Mouse (Mus musculus) bone marrow, adult 2 months (tissue): ENCODE results near the gene Dnah17. TPM values are rescaled to one million over a fixed set of nuclear protein-coding genes. Genes with fewer than 3 reads are reported as not detected.

ENCODE experiments used
- H3K27ac ChIP-seq: fragments of 200-500 bp; 2 replicates; pipeline ENCODE4 v1.5.1; 2012; ENCODE audit warnings: low read depth, mild to moderate bottlenecking, control low read depth, inconsistent platforms, low read length; ENCODE audit not compliant: control insufficient read depth, poor library complexity, insufficient read depth
- H3K4me1 ChIP-seq: fragments of 200-500 bp; 2 replicates; pipeline ENCODE4 v1.6.1; 2011; ENCODE audit warnings: low read length; ENCODE audit not compliant: control insufficient read depth, insufficient read depth
- H3K4me3 ChIP-seq: fragments of 200-500 bp; replicated peaks from 2 replicates; pipeline ENCODE3; 2011; ENCODE audit warnings: mild to moderate bottlenecking, low read depth, low read length, control low read depth; ENCODE audit not compliant: control insufficient read depth
- CTCF ChIP-seq: fragments of 200-500 bp; IDR thresholded peaks from 2 replicates; pipeline ENCODE4 v1.5.1; 2011; ENCODE audit warnings: low read length, control low read depth; ENCODE audit not compliant: control insufficient read depth, insufficient read depth
- POLR2A ChIP-seq: fragments of 200-500 bp; IDR thresholded peaks from 2 replicates; pipeline ENCODE4 v1.6.1; 2011; ENCODE audit warnings: low read depth, mild to moderate bottlenecking, control low read depth, low read length, borderline replicate concordance; ENCODE audit not compliant: control insufficient read depth
- WGBS: fragments of 180-500 bp; shearing (Covaris S2); methylation state at CpG from one replicate; pipeline ENCODE4 v1.1.7; 2018; 5-methylcytosine and 5-hydroxymethylcytosine counted together
- polyA plus RNA-seq: library from polyadenylated mRNA; stranded (reverse); fragments of >200 nt; gene quantifications from 2 replicates; pipeline ENCODE4 v1.2.4, GENCODE M21; 2011; ENCODE audit warnings: low replicate concordance; ENCODE audit not compliant: missing spikeins, insufficient read depth, insufficient read length

Dnah17 gene
- polyA plus RNA-seq, 1 experiment, result 1.6 TPM

DNA sequence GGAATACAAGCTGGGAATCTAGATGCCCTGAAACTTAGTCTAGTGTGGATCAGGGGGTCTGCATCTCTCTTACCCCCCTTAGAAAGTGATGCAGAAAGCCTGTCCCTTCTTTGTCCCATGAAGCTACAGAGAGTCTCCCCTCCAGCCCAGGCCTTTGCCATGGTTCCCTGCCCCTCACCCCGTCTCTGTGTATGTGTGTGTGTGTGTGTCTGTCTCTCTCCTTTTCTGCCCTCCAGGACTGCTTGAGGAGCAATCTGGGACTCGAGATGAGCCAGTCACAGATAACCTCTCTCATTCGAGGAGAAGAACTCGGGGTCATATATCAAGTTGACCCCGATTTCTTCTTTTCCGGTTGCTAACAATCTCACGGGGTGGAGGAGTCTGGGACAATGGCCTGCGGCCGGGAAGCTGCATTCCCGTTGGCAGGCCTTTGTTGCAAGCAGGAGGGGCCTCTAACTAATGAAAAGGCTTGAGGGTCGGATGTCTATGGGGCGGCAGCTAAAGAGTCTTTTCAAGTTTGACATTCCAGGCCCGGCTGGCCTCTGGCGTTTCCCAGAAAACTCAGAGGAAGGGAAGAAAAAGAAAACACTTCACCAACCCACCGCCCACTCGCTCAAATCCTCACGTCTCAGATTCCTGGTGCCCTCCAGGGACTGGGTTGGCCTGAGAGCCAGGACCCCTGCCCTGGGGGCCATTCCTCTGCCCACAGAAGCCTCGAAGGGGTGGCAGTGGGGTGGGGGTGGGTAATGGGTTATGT lies 155.0 kb downstream of the Dnah17 start:
- WGBS, result 69% methylated on average over 18 of the region's 18 CpGs
- TF ChIP-seq POLR2A (no peak), CTCF (no peak)
- peak overlapping the region; percentile 1; the same call in 1 of the 2 replicates for H3K27ac ChIP-seq
- H3K4me1 ChIP-seq, result peaks cover 19% of the 10 kb centered on the region
- H3K4me3 ChIP-seq, result no peak overlapping the region

DNA sequence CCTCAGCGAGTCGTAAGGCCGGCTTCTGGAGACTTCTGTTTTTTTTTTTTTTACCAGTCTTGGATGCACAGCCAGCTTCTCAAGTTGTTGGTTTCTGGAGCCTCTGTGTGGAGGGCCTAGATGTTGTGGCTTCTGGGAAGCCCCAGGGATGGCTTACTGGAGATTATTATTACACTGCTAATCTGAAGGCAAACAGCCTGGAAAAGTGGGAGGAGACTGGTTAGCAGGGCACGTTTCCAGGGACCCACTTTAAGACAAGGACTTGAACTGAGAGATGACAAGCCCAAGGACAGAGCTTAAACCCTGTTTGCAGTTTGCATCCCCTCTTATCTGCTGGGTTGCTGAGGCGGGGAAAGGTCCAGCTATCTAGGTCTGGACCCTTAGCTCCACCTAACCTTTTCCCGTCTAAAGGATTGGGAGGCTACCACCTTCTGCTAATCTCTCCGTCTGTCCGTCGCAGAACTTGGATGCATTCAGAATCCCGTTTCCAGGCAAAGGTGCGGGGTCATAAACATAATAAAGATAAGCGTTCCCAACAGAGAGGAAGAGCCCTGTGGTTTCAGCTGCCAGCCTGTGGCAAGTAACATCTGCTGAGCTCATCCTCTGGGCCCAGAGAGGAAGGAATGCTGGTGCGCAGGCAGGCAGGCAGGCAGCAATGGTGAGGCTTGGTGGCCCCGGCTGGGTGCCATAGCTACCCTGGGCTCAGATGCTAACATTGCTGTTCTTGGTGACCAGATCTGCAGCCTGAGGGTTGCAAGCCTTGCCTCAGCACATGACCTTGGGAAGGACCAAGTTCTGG lies 155.9 kb downstream of the Dnah17 start:
- no peak overlapping the region for H3K4me3 ChIP-seq
- H3K4me1 ChIP-seq, result peaks cover 20% of the 10 kb centered on the region
- no peak for TF ChIP-seq POLR2A
- TF ChIP-seq CTCF, result no peak
- WGBS, result 9% methylated on average over 14 of the region's 14 CpGs
- peak overlapping the region; percentile 16 for H3K27ac ChIP-seq

DNA sequence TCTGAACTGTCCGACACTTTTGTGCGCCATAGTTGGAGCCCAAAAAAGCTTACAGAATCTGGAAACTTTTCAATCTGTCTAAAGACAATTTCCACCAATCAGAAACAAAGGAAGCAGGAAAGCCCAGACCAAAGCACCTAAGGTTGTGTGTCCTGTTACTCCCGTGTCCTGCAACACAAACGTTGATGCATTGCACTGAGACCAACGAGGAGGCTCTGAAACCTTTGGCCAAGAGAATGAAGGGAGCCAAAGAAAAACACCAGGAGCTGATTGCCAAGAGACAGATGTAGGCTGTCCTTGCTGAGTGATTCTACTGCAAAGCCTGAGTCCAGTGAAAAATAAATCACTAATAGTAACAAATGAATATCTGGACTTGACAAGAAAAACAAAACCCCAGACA lies 156.9 kb downstream of the Dnah17 start:
- TF ChIP-seq POLR2A, result no peak
- no peak for TF ChIP-seq CTCF
- H3K4me1 ChIP-seq, result peaks cover 20% of the 10 kb centered on the region
- H3K27ac ChIP-seq, result peak overlapping the region; percentile 0; the same call in 1 of the 2 replicates
- H3K4me3 ChIP-seq, result no peak overlapping the region
- 34% methylated on average over 5 of the region's 5 CpGs for WGBS

DNA sequence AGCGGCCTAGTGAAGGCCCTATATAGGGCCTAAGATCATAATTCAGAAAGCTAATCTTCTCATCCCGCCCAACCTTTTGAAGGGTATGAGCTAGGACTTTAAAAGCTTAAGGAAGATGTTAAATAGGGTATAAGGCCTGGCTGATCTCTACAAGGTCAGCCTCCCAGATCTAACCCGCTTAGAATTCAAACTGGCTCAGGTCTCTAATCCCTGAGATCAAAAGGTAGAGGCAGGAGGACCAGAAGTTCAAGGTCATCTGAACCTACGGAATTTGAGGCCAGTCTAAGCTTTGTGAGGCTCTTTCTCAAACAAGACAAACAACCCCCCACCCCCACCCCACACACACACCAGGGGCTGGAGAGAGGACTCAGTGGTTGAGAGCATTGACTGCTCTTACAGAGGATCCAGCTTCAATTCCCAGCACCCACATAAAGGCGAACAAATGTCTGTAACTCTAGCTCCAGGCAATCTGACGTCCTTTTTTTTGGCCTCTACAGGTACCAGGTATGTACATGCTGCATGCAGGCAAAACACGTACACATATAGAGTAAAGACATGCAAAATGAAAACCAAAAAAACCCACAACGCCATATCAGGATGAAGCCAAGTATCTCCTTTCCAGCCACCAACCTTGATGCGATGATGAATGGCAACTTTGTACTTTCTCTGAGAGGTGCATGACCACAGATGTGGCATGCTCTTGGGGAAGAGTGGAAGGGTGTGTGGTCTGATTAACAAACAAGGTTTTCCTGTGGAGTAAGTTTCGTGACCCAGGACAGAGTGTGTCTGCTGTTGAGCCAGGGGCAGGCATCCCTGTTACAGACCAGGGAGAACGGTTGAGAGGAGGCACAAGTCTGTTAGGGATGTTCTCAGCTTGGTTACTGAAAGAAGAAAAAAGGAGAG lies 157.5 kb downstream of the Dnah17 start:
- Histone ChIP-seq H3K27ac (peak overlapping the region; percentile 0; the same call in 1 of the 2 replicates), H3K4me3 (no peak overlapping the region), H3K4me1 (peaks cover 20% of the 10 kb centered on the region)
- TF ChIP-seq POLR2A, result no peak
- no peak for TF ChIP-seq CTCF
- WGBS, result 43% methylated on average over 11 of the region's 11 CpGs

Other genes starting within 250 kb of the Dnah17 start
- 3.4 and 9.6 TPM in 2 replicates for gene Socs3, start 160.6 kb downstream of the Dnah17 start, polyA plus RNA-seq
- 27.1 and 67.5 TPM in 2 replicates for gene Pgs1, start 144.3 kb downstream of the Dnah17 start, polyA plus RNA-seq
- gene Cyth1, start 118.0 kb upstream of the Dnah17 start, polyA plus RNA-seq, result 19.2 and 28.3 TPM in 2 replicates
- 10.2 and 18.5 TPM in 2 replicates for gene Usp36, start 159.6 kb upstream of the Dnah17 start, polyA plus RNA-seq
- gene Cep295nl, start 211.9 kb upstream of the Dnah17 start, polyA plus RNA-seq, result 1.4 and 1.5 TPM in 2 replicates
- 6.5 and 37.6 TPM in 2 replicates for gene Timp2, start 225.1 kb upstream of the Dnah17 start, polyA plus RNA-seq